Mouse (Mus musculus): ENCODE measurements at regions not wholly inside any gene's neighbourhood (a gene's known extent, or its start where the extent isn't known, plus 50 kb on each side); places are given as distances from the start of the nearest gene placed in this dataset.

DNA sequence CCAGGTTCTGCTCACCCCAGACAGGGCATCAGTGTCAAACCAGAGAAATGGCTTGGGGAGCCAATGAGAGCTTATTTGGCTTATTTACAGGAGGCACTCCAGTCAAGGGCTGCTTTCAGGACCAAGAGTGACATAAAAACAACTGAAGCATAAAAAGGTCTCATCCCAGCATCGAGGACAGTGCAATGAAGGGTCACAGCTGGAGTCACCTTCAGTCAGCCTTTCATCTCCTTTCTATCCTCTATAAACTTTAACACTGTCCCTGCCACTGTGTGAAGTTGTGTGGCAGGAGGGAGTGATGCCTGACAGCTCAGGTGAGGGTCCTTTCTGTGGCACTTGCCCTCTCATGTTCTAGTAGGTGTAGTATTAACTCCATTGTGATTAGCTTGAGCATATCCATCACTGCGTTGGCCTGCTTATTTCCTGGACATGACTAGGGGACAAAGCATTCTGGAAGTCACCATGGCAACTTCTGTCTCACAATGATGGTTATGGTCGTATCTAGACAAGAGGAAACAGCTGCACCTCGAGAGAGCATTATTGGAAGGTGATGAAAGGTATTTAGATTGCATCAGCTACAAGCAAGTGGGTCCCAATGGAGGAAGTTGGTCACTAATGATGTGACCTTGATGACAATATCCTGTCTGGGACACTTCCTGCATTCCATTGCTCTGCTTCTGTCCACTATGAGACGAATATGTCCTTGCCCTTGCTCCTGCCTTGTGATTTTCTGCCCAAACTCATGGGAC is 87.8 kb upstream of the Enpp6 start:
- ATAC-seq (ENCODE audit: poor library complexity, severe bottlenecking): peak; percentile 60

DNA sequence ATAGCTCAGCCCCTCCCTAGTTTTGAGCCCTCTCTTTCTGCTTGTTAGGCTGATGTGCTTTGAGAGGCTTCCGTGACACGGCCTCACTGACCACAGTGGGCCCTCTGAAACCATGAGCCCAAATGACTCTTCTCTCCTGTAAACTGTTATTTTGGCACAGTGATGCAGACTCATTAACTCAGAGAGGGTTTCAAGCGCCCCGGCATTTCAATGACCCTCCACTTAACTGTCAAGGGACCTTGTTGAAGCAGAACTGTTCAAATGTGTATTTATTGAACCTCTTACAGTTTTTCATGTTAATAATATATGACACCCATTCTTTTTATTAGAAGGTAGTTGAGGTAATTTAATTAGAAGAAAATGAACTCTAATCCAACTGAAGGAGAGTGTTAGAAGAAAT is 85.9 kb upstream of the Enpp6 start:
- no peak for ATAC-seq (ENCODE audit: poor library complexity, severe bottlenecking)

DNA sequence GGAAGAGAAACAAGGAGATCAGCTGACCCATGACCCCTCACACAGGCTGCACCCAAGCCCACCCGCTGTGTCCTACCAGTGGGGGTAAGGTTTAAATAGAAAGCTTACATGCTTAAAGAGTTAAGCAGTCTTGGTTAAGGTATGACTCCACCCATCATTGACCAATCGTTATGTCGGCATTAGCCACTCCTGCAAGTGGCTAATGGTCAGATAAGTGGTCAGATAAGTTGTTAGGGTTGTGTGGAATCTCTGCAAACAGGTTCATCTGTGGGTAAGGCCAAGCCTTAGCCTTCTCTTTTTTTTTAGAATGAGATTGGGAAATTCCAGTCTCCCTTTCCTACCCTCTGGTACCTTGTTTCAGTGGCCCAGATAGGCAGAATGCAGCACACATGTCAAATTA is 82.0 kb upstream of the Enpp6 start:
- no peak for ATAC-seq (ENCODE audit: poor library complexity, severe bottlenecking)

DNA sequence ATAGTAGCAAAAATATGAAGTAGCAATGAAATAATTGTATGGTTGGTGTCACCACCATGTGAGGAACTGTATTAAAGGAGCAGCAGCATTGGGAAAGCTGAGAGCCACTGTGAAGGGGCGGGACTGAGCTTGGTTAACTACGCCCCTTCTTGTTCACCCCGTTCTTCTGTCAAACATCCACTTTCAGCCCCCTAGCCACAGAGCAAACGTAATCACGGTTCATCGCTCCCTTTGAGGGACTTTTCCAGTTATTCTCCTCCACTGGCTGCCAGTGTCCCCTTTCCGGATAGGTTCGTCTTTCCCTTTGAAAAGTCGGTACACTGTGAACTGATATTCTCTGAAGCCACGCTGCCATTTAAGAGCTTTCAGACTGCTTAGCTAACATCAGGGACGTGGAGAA is 79.3 kb upstream of the Enpp6 start:
- ATAC-seq (ENCODE audit: poor library complexity, severe bottlenecking): no peak

DNA sequence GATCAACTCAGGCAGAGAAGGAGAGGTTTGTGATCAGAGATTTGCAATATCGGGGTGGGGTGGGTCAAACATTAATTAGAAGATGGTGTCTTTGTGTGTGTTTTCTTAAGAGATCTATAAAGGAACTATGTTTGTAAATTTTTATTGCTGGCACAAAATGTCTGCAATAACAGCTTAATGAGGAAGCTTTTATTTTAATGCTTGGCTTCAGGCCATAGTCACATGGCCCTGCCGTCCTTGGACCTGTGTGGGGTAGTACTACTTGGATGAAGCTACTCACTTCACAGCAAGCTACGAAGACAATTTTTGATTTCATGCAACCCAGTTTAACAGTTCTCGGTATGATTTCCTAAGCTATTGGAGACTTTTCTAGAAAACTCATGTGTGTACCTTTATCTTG is 78.5 kb upstream of the Enpp6 start:
- no peak for ATAC-seq (ENCODE audit: poor library complexity, severe bottlenecking)

DNA sequence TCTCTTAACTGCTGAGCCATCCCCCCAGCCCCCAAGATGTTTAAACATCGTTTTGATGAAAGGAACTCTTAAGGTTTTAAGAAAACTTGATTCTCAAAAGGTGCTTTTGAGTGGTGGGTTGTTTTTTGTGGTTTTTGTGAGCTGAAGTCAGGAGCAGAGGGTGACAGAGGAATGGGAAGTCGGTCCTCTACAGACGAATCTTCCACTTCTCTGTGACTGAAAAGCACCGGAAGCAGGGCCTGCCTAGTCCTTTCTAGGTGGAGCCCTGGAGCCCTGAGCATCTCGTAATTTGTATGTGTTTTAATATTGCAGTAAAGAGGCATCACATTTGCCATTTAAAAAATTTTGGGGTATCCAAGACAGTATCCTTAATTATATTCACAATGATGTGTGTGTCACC is 72.7 kb upstream of the Enpp6 start:
- ATAC-seq (ENCODE audit: poor library complexity, severe bottlenecking): no peak

DNA sequence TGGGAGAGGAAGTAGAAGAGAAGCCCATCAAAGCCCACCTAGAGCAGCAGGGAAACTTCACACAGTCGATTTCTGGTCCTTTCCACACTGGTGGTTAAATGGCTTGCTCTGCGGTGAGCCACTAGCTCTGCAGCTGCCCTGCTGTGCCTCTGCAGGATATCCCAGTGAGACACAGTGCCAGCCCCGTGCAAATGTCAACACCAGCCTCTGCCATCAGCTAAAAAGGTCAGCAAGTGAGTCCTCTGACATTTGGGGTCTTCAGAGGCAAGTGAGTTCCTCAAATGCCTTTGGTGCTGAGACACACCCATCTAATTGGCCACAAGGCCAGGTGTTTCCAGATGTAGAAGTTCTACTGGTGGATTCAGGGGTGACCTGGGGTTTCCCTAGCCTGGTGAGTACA is 66.6 kb upstream of the Enpp6 start:
- peak; percentile 64 for ATAC-seq (ENCODE audit: poor library complexity, severe bottlenecking)

DNA sequence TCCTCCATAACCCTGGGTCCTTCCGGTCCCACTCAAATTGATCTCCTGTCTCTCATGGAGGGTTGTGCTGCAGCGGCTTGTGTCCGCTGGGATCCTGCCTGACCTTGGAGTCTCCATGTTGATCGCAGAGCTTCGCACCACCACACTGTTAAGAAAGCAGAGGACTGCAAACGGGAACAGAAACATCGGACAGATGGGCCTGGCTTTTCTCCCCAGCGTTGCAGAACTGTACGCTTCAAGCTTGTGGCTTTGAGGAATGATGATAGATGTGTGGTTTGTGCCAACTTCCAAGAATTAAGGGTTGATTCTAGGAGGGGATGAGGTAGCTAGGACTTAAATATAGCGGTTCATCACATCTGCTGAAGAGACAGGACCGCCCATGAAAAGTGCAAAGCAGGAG is 65.6 kb upstream of the Enpp6 start:
- ATAC-seq (ENCODE audit: poor library complexity, severe bottlenecking): peak; percentile 55

DNA sequence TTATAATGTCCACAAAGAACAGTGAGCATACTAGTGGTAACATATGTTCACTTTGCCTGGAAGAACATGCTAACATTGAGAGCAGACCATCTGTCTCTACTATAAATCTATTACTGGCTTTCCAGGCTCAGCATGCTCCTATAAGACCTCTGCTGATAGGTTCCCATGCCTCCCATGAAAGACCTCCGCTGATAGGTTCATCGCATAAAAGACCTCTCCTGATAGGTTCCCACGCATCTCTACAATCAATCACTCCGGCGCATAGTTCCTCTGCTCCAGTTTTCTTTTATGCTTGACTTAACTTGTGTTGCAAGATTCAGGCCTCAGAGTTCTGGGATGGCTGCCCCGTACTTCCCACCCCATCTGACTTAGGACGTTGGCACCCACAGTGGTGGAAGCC is 65.1 kb upstream of the Enpp6 start:
- ATAC-seq (ENCODE audit: poor library complexity, severe bottlenecking): no peak

DNA sequence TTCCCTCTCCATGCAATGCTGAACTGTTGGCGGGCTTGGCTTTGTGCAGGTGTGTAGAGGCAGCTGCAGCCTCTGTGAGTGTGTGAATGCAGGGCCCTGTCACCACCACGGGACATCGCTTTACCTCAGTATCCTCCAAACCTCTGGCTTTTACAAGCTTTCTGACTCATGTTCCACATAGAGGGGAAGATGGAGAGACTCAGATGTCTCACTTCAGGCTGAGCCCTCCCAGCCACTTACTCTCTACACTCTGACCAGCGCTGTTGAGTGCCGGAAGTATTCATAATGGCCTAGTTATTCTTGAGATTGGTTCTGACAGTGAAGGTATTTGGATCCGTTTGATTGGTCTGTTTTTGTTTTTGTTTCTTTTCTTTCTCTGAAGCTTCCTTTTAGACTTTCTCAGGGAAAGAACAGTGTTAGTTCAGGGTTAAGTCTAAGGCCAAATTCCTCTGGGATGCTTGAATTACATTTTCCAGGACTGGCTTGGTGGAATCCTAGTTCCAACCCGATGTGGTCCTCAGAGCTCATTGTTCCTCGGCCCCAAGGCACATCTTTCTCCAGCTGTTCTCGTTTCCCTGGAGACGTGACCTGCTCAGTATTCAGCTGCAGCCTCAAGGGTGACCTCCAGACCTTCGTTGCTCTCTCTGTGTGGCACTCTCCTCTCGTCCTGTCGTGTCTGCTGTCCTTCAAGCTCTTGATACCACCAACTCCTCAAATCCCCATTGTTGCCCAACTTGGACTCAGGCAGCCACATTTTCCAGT is 61.7 kb upstream of the Enpp6 start:
- no peak for ATAC-seq (ENCODE audit: poor library complexity, severe bottlenecking)

DNA sequence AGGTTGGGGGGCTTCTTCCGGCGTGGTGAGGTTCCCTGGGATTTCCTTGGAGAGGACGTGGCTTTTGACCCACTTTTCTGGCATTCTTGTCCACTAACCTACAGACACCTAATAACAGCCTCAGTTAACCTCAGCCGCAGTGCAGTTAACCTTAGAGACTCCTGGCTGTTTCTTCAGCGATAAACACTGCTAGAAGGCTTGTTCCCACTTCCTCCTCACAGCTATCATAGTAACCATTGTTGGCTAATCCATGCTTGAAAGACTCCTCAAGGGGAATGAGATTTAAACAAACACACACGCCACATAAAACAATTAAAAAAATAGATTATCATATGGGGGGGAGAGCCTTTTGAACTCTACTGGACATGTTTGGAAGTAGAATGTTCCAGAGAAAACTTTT is 58.0 kb upstream of the Enpp6 start:
- peak; percentile 59 for ATAC-seq (ENCODE audit: poor library complexity, severe bottlenecking)

DNA sequence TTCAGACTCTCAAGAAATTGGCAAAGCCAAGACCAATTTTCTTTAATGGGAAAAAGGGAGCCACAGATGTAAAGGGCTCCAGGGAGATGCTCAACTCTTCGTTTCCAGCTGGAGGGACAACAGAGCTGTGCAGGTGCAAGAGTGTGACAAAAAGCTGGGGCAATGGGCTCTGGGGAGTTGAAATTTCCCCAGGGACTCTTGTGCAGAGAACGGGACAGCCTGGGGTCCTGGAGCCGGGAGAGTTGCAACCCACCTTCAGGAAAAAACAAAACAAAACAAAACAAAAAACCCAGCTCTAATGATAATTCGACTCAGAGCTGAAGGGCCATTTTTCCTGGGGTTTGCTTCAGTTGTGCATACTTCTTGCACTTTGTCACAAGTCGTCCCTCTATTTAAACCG is 57.0 kb upstream of the Enpp6 start:
- ATAC-seq (ENCODE audit: poor library complexity, severe bottlenecking): no peak

DNA sequence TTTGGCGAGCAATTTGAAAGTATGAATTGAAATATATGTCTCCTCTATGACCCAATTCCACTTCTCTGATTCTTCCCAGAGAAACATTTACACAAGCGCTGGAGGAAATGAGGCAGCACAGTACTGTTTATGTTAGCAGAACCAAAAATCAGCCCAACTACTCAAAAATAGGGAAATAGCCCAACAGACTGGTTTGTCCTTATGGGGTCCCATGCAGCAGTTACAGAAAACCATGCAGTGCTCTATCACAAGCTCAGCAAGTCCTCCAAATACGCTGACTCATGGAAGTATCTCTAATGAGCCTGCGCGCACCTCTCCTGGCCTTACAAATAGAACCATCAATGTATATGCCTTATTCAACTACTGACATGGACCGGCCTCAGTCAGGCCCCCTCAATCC is 55.4 kb upstream of the Enpp6 start:
- peak; percentile 56 for ATAC-seq (ENCODE audit: poor library complexity, severe bottlenecking)

DNA sequence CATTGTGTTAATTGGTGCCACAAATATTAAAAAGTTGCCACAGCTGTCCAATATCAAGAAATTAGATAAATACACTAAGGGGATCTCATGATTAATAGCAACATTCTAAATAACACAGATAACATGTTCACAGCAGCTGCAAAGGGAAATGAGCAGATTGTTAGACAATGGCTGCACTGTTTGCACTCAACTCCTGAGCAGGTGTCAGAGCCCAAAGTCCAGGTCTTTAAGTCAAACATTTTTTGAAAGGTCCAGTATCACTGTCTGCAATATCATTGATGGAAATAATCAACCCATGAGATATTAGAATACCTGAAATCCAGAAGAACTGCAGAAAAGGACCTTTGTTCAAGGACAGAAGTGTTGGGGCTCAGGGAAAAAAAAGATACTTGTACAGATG is 53.4 kb upstream of the Enpp6 start:
- ATAC-seq (ENCODE audit: poor library complexity, severe bottlenecking): no peak

DNA sequence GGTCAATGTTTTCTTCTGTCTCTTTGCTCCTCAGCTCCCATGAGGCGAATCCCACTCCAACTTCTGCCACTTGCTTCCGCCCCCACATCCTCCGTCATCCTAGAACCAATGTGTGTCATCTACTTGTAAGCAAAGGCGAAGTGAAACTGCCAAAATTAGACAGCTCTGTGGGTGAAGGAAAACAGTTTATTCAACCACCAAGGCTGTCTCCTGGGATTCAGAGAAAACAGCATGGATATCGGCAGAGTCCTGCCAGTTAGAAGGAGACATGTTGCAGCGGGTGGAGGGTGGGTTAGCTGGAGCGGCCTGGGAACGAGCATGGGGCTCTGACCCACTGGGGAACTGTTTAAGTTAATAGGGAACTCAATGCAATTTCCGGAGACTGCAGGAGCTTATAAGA is 52.4 kb upstream of the Enpp6 start:
- ATAC-seq (ENCODE audit: poor library complexity, severe bottlenecking): peak; percentile 66

DNA sequence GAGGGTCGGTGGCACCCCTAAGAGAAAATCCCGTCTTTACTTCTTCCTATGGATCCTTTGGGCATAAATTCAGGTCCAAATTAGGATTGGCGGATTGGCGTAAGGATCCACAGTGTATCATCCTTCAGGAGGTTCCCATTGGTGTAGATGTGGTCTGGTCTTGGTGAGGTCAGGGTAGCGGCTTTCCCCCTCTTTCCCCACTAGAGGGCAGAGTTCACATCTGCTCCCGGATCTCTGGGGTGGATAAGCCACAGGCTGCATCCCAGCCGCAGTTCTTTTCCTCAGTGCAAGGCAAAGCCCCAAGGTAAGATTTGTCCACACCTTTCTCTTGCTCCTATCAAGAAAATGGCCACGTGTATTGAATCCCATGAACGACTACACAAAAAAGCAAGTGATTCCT is 51.8 kb upstream of the Enpp6 start:
- peak; percentile 79 for ATAC-seq (ENCODE audit: poor library complexity, severe bottlenecking)

DNA sequence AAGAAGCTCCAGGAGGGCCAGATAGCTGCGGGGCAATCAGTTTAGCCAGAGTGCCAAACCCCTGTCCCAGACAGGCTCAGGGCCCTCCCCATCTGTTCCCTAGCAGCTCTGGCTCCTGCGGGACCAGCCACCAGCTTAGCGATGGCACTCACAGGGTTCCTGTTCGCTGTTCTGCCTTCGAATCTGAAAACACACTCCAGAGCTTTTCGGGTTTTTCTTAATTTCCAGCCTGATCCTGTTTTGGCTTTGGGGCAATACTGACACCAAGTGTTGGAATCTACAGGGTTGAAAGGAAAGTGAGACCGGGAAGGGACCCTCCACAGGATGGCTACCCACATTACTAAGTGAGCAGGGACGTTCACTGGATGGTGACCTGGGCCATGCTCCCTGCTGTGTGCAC is 50.6 kb upstream of the Enpp6 start:
- ATAC-seq (ENCODE audit: poor library complexity, severe bottlenecking): no peak
